Mouse (Mus musculus) intestine, postnatal 0 days (tissue): ENCODE measurements around the gene Unc5cl. TPM values are rescaled to one million over a fixed set of nuclear protein-coding genes. Genes with fewer than 3 reads are reported as not detected.

Source experiments
- ATAC-seq: fragments of 200-750 bp; cut with Nextera tagmentation; 2 replicates; pipeline ENCODE4 v1.8.0; 2017; ENCODE audit warnings: mild to moderate bottlenecking, moderate TSS enrichment, moderate library complexity
- H3K27ac ChIP-seq: fragments of 300-500 bp; sonication (generic); 2 replicates; pipeline ENCODE4 v1.5.1; 2014; ENCODE audit warnings: mild to moderate bottlenecking, low read depth, low read length, moderate library complexity
- H3K27me3 ChIP-seq: fragments of 300-500 bp; sonication (generic); replicated peaks from 2 replicates; pipeline ENCODE4 v1.6.1; 2014; ENCODE audit warnings: low read length, mixed read lengths; ENCODE audit not compliant: control insufficient read depth, insufficient read depth
- H3K36me3 ChIP-seq: fragments of 300-500 bp; sonication (generic); 2 replicates; pipeline ENCODE4 v1.6.1; 2014; ENCODE audit warnings: mild to moderate bottlenecking, moderate library complexity; ENCODE audit not compliant: control insufficient read depth, insufficient read depth
- H3K4me1 ChIP-seq: fragments of 300-500 bp; sonication (generic); replicated peaks from 2 replicates; pipeline ENCODE4 v1.6.1; 2014; ENCODE audit warnings: antibody characterized with exemption, low read length, mixed read lengths; ENCODE audit not compliant: control insufficient read depth, insufficient read depth
- H3K4me2 ChIP-seq: fragments of 300-500 bp; sonication (generic); replicated peaks from 2 replicates; pipeline ENCODE4 v1.6.1; 2014; ENCODE audit warnings: low read depth, mild to moderate bottlenecking, moderate library complexity
- H3K4me3 ChIP-seq: fragments of 300-500 bp; sonication (generic); 2 replicates; pipeline ENCODE4 v1.5.1; 2014; ENCODE audit warnings: low read depth, low read length
- H3K9ac ChIP-seq: fragments of 300-500 bp; sonication (generic); 2 replicates; pipeline ENCODE4 v1.6.1; 2014; ENCODE audit warnings: mild to moderate bottlenecking, low read depth, low read length
- H3K9me3 ChIP-seq: fragments of 300-500 bp; sonication (generic); 2 replicates; pipeline ENCODE4 v1.6.1; 2016; ENCODE audit warnings: mixed run types; ENCODE audit not compliant: control insufficient read depth
- CTCF ChIP-seq: sonication (generic); IDR thresholded peaks from 2 replicates; pipeline ENCODE4 v1.5.1; 2016; ENCODE audit warnings: low read depth, mild to moderate bottlenecking, control low read depth, antibody characterized with exemption, moderate library complexity
- WGBS: fragments of 180-500 bp; shearing (Covaris S2); extraction: QIAGEN DNeasy Blood & Tissue Kit; methylation state at CpG from one replicate; pipeline ENCODE4 v1.1.7; 2014; 5-methylcytosine and 5-hydroxymethylcytosine counted together
- polyA plus RNA-seq: library from polyadenylated mRNA; unstranded; fragments of >200 nt; fragmentation: Nextera tagmentation; extraction: Ambion mirVana; gene quantifications from 2 replicates; pipeline ENCODE4 v1.2.1, GENCODE M21; 2015

Unc5cl gene
- polyA plus RNA-seq, 1 experiment from 2014 or later, result 28.4 TPM

DNA sequence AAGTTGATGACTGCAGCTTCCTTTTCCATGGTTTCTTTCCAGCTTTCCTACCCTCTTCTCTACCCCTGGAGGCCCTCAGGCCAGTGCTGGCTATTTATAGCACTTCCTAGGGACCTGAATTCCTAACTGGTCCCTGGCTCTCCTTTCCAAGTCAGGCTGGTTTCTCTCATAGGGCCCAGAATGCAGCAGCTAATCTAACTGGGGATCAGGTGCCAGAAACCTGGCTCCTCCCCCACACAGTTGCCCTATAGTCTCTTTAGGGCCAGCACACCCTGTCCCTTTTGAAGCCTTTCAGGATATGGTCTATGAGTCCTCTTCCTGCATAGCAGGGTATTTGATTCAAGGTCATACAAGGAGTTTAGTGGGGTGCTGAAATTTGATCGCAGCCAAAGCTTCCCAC lies 18.2 kb upstream of the Unc5cl start:
- Histone ChIP-seq H3K9ac (0 out of 2 replicates have a peak overlapping the region, but pooled peaks have one; percentile 5), H3K4me3 (no peak overlapping the region)
- WGBS, result 52% methylated on average over 1 of the region's 1 CpGs

DNA sequence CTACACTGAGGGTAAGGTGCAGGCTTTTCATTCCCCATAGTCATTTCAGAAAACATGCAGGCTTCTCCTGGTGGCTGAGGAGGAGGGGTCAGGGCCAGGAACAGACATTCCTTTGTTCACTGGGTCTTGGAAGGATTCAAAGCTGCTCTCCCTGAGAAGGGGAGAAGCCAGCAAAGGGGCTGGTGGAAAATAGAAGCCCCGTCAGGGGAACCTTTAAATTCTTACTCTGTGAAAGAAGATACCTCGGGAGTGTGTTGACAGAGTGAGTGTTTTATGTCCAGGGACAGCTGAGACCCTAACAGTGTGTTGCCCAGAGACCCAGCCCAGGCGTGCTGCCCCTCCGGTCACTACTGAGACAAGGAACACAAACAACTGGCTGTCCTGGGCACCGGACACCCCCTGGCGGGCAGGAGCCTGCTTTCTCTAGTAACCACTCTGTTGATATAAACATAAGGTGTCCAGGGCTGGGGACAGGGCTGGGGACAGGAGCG lies 17.2 kb upstream of the Unc5cl start:
- peaks cover 8% of the 10 kb centered on the region; the same call in 1 of the 2 replicates for H3K4me1 ChIP-seq
- 40% methylated on average over 7 of the region's 7 CpGs for WGBS
- no peak overlapping the region for H3K9ac ChIP-seq
- no peak overlapping the region for H3K4me2 ChIP-seq
- peak; percentile 53 for TF ChIP-seq CTCF
- no peaks in the 10 kb centered on the region for H3K36me3 ChIP-seq
- no peaks in the 10 kb centered on the region for H3K9me3 ChIP-seq
- H3K4me3 ChIP-seq, result no peak overlapping the region
- H3K27me3 ChIP-seq, result no peaks in the 10 kb centered on the region
- ATAC-seq, result no peak
- H3K27ac ChIP-seq, result peak overlapping the region; percentile 35; the same call in 1 of the 2 replicates

More for the DNA sequence above, 18.2 kb upstream of the Unc5cl start:
- H3K9me3 ChIP-seq, result no peaks in the 10 kb centered on the region
- H3K27ac ChIP-seq, result peak overlapping the region; percentile 63; the same call in 1 of the 2 replicates
- no peak overlapping the region for H3K4me2 ChIP-seq
- TF ChIP-seq CTCF, result no peak
- H3K27me3 ChIP-seq, result no peaks in the 10 kb centered on the region
- no peaks in the 10 kb centered on the region for H3K36me3 ChIP-seq
- peaks cover 8% of the 10 kb centered on the region; the same call in 1 of the 2 replicates for H3K4me1 ChIP-seq
- no peak for ATAC-seq

DNA sequence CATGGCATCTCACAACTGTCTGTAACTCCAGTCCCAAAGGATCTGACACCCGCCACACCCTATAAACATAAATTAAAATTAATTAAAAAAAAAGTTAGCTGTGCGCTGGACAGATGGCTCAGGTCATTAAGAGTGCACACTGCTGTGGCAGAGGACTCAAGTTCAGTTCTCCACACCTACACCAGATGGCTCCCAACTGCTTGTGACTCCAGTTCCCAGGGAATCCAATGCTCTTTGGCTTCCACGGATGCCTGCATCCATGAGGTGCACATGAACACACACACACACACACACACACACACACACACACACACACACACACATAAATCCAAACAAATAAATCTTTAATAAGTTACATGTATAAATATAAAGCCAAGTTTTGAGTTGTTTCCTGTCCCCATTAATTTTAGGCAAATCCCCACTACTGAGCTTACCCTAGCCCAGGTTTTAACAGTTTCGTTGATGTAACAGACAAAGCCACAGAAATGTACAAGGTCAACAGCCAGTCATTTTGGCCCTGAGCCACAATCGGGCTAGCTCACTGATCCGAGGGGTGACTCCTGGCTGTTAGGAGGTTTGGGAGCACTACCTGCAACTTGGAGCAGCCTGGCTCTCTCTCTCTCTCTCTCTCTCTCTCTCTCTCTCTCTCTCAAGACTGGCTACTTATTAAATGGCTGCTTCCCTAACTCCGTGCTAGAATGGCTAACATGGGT lies 11.8 kb upstream of the Unc5cl start:
- H3K9ac ChIP-seq, result no peak overlapping the region
- ATAC-seq, result no peak
- H3K36me3 ChIP-seq, result no peaks in the 10 kb centered on the region
- 73% methylated on average over 7 of the region's 7 CpGs for WGBS
- H3K27me3 ChIP-seq, result no peaks in the 10 kb centered on the region
- no peak overlapping the region for H3K27ac ChIP-seq
- H3K4me2 ChIP-seq, result no peak overlapping the region
- no peak overlapping the region for H3K4me3 ChIP-seq
- H3K9me3 ChIP-seq, result no peaks in the 10 kb centered on the region
- no peaks in the 10 kb centered on the region; the same call in 1 of the 2 replicates for H3K4me1 ChIP-seq
- TF ChIP-seq CTCF, result peak; percentile 54

DNA sequence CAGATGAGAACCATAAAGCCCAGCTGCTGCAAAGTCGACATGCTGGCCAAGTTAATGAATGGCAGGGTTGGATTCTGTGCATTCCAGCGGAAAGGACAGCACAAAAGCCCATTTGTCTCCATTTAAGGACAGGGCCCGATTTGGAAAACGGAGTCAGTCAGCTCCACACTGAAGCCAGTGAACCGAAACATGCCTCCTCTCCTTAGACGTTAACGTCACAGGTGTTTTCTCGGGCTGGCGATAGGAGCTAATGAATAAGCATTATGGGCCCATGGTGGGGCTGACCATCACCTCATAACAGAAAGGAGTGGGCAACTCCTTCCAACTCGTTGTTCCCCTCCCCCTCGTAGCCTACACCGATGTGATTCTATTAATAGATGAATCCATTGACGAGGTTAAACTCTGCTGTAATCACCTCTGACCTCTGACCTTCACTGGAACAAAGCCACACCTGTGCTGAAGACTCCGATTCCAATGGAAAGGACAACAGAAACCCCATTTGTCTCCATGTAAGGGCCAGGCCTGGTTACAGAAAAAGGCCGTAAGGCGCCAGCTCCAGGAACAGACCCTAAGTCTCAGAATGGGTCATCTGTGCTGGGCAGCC lies 11.1 kb upstream of the Unc5cl start:
- H3K4me2 ChIP-seq, result no peak overlapping the region
- H3K9ac ChIP-seq, result no peak overlapping the region
- no peaks in the 10 kb centered on the region for H3K36me3 ChIP-seq
- 78% methylated on average over 16 of the region's 16 CpGs for WGBS
- no peaks in the 10 kb centered on the region for H3K4me1 ChIP-seq
- no peak for ATAC-seq
- H3K4me3 ChIP-seq, result no peak overlapping the region
- no peak overlapping the region for H3K27ac ChIP-seq
- no peaks in the 10 kb centered on the region for H3K9me3 ChIP-seq
- TF ChIP-seq CTCF, result no peak
- no peaks in the 10 kb centered on the region for H3K27me3 ChIP-seq

DNA sequence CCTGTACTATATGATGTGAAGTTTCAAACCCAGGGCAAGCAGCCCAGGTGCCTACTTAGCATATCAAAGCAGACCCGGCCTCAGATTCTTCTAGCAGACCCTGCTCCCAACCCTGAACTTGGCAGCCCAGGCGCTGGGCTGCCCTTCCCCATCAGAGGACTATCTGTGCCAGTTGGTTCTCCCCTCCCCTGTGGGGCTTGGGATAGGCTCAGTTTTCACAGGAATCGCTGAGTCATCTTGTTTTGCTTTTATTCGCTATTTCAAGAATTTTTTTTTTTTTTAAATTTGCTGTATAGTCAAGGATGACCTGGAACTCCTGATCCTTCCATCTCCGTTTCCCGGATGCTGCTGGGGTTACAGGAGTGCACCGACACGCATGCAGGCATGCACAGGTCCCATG lies 7.0 kb upstream of the Unc5cl start:
- Histone ChIP-seq H3K4me2 (no peak overlapping the region), H3K9me3 (no peaks in the 10 kb centered on the region), H3K27ac (no peak overlapping the region), H3K9ac (no peak overlapping the region), H3K4me3 (no peak overlapping the region), H3K27me3 (no peaks in the 10 kb centered on the region), H3K36me3 (no peaks in the 10 kb centered on the region), H3K4me1 (no peaks in the 10 kb centered on the region)
- no peak for TF ChIP-seq CTCF
- no peak for ATAC-seq
- WGBS, result 75% methylated on average over 8 of the region's 8 CpGs

DNA sequence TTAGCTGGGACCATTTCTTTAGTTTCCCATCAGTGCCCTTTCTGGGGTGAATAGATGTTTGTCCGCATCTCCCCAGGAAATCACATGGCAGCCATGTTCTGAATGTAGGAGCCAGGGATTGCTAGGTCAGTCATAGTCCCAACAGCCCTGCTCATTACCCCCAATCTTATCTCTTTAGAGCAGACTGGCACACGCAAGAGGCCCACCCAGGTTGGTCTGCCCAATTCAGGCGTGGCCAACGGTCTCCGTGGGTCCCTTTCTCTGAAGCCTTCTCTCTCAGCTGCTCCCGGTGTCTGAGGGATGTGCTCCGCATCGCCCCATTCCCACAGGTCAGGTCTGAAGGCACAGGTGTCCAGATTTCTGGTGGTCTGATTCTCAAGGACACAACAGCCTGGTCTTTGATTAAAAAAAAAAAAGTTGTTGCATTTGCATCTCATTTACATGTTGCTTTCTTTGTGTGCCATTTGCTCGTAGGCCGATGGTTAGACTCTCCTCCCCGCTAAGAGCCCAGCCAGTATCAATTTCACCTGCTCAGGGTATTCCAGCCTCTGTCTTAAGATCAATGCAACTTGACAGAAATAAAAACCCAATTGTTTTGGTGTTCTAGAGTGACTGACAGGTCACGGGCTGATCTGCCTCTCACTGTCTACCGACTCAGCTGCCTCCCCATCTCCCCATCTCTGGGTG lies 3.9 kb upstream of the Unc5cl start:
- no peak overlapping the region for H3K27ac ChIP-seq
- H3K27me3 ChIP-seq, result no peaks in the 10 kb centered on the region
- H3K9me3 ChIP-seq, result no peaks in the 10 kb centered on the region
- no peak for ATAC-seq
- no peaks in the 10 kb centered on the region for H3K36me3 ChIP-seq
- WGBS, result 71% methylated on average over 13 of the region's 13 CpGs
- TF ChIP-seq CTCF, result no peak
- H3K4me2 ChIP-seq, result no peak overlapping the region
- no peak overlapping the region for H3K9ac ChIP-seq
- no peak overlapping the region for H3K4me3 ChIP-seq
- no peaks in the 10 kb centered on the region for H3K4me1 ChIP-seq
